Mouse (Mus musculus): Measurements from ENCODE around the gene Calm5.
"Not testable (repeated sequence)": the region's sequence is repeated elsewhere in the genome, so short reads cannot be mapped to it uniquely, and the experiment has no call there.

Gene Calm5

DNA sequence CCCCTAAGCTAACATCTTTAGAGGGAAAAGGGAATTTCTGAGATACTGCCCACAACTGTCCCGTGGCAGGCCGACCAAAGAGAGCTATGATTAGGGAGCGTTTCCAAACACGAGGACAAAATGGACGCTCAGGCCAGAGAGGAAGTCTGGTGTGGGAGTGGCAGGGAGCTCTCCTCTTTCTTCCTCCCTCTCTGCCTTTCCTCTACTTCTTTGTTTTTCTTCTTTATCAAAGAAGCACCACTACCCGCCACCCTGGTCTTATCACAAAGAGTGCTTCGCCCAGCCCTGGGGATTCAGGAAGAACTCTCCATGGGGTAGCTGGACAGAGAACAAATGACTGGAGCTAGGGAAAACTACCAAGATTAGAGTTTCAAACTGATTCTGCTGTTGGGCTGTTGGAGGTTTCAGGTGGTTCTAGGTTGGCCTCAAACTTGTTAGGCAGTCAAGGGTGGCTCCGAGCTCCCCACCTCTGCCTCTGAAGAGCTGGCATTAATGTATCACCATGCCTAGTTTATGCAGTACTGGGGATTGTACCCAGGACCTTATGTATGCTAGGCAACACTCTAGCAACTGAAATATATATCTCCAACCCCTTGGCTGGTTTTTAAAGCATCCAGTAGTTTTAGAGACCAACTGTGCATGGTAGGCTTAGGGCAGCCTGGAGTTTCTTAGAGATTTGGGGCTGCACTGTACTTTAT, 12.5 kb downstream of the Calm5 start:
- no peak for DNase-seq

GRCm38 (mm10) chr13:3867158-3867557, 13.2 kb downstream of the Calm5 start:
- no peak for DNase-seq

GRCm38 (mm10) chr13:3869901-3870300, 15.9 kb downstream of the Calm5 start:
- no peak for DNase-seq

DNA sequence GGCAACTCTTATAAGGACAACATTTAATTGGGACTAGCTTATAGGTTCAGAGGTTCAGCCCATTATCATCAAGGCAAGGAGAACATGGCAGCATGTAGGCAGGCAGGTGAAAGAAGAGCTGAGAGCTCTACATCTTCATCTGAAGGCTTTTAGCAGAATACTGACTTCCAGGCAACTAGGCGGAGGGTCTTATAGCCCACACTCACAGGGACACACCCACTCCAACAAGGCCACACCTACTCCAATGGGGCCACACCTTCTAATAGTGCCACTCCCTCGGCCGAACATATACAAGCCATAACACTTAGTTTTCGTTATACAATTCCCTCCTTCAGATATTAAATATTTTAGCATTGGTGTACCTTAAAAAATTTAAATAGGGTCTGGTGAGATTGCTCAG, 18.9 kb downstream of the Calm5 start:
- no peak for DNase-seq

DNA sequence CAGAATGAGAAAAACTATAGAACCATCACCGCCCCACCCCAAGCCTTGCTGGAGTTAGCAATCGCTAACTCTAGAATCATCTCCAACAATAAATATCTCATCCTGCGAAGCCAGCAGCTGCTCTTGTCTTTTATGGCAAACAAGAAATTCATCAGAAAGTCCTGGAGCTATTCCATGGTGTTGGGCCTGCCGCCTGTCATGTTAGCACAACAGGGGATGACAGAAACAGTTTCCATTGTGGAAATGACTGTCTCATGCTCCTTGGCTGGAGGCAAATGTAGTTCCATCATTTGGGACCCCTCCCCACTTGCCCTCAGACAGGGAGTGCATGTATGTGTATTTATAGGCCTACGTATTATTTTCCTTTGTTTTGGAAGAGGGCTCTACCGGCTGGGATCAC, 22.5 kb downstream of the Calm5 start:
- peak; percentile 84 for DNase-seq

DNA sequence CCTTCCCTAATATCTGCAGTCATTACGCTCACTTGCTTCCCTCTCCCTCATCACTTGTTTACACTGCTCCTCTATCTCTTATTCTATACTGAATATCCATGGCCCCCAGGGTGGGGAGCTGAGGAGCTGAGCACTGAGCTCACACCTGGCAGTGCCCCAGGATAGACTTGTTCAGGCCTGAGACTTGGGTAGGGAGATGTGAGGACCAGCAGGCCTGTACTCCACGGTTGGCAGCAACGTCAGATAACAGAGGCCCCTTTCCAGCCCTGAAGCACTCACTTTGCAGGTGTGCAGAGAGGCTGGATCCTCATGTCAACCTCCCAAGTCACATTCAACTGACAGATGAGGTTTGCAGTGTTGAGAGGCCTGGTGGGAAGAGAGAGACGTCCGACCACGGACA, 23.2 kb downstream of the Calm5 start:
- peak; percentile 33 for DNase-seq

- DNase-seq: no peak
These were observed 23.8 kb downstream of the Calm5 start for GRCm38 (mm10) chr13:3877679-3878220.

- no peak for DNase-seq
These were observed 32.7 kb downstream of the Calm5 start for GRCm38 (mm10) chr13:3886663-3887062.

DNA sequence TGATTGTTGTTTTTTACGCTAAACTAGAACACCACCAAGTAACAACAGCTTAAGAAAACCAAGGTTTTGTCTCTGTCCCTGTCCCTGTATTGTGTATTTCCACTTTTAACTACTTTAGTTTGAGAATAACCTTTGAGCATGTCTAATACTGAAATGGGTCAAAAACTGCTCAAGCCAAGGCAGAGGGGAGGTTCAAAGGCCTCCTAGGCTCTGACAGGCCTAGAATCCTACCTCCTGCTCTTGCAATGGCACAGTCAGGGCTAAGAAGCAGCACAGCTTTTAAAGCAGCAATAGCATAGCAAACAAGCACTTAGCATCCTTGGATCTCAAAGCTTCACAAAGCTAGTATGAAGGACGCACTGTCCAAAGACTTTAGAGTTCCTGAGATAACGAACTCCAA, 35.1 kb downstream of the Calm5 start:
- no peak for DNase-seq

DNA sequence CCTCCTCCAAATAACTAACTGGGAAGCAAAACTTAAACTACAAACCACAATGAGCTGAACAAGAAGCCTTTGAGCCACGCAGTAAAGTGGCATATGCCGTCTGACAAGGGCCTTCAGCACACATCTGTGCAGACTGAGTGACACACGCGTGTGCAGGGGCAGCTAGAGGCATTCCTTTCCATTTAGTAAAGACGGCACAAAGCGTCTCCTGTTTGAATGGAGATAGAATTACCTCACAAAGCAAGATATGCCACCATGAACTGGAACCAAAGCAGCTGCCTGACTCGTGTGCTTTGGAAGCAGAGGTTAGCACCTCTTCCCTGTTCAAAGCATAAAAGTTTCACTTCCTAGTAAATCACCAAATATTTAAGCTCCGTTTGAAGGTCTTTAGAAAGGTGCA, 36.1 kb downstream of the Calm5 start:
- DNase-seq: no peak

GRCm38 (mm10) chr13:3891479-3892087, 37.6 kb downstream of the Calm5 start:
- no peak for DNase-seq

DNA sequence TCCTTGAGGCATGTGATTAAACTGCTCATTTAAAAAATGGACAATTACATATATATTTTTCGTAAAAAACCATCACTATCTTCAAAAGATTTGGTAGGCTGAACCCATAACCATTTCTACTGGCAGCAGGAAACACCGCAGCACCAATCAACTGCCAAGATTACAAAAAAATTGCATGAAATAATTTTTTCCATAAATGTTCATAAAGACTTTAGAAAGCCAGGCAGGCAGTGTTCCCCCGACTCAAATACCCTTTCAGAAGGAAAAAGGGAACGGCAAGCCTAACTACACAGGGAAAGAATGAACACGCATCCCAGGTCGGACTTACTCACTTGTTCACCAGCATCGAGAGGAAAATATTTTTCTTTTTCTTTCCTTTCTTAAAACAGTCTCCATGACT, 38.6 kb downstream of the Calm5 start:
- no peak for DNase-seq

- peak; percentile 95 for DNase-seq
These were observed 39.3 kb downstream of the Calm5 start for GRCm38 (mm10) chr13:3893126-3893734.

- no peak for DNase-seq
These were observed 40.6 kb downstream of the Calm5 start for GRCm38 (mm10) chr13:3894549-3894948.

DNA sequence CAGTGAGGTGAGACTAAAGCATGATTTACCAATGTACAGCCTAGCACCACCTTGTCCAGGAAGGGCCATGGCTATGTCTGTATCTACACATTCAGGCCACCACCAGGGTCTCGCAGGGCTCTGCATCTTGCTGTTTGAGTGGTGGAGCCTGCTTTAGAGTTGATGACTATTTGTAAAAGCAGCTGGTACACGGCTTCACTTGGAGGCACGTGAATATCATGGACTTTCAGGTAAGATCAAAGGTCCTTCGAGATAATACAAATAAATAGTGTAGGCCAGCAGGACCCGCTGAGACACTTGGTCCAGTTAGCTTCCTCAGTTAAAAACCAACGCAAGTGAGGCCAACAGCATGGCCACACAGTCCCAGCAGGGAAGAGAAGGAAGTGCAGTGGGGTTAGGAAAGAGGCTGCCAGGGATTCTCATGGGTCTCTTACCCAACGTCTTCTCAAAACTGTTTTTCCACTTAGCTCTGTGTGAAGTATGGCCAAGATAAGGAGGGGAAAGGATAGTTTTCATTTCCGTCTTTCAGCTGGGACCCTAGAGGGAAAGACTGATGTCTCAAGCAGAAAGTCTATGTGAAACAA, 41.5 kb downstream of the Calm5 start:
- no peak for DNase-seq

GRCm38 (mm10) chr13:3896032-3896431, 42.1 kb downstream of the Calm5 start:
- no peak for DNase-seq

DNA sequence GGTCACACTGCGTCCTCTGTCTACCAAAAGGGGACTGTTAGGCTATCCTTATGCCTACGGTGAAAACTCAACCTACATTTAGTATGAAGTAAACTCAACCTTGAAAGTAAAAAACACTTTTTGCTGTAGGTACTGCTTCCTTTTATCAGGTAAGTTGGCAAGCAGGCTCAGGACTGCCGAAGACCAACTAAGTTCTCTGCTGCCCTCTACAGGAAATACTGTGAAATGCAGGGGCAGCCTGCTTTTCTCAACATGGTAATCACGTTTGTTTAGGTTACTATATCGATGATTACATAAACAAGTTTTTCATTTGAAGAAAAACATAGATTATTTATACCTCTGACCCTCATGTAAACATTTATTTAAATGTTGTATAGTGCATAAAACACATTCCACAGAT, 42.9 kb downstream of the Calm5 start:
- DNase-seq: peak; percentile 77

DNA sequence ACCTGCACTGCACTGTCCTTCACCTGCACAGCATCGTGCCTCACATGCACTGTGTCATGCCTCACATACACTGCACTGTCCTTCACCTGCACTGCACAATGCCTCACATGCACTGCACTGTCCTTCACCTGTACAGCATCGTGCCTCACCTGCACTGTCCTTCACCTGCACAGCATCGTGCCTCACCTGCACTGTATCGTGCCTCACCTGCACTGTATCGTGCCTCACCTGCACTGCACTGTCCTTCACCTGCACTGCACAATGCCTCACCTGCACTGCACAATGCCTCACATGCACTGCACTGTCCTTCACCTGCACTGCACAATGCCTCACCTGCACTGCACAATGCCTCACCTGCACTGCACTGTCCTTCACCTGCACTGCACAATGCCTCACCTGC, 44.2 kb downstream of the Calm5 start:
- not testable (repeated sequence) for DNase-seq

- no peak for DNase-seq
These were observed 45.3 kb downstream of the Calm5 start for GRCm38 (mm10) chr13:3899301-3899700.

Data from lung, postnatal 10 days (tissue).